Mouse (Mus musculus) left cerebral cortex, adult 2 months (tissue): ENCODE measurements at regions not wholly inside any gene's neighbourhood (a gene's known extent, or its start where the extent isn't known, plus 50 kb on each side); places are given as distances from the start of the nearest gene placed in this dataset.
A peak's percentile ranks its signal among the peaks of the same experiment; 100 is the strongest.

Source experiments
- DNase-seq, 2 experiments: peaks; one replicate each; pipeline ENCODE4 v3.0.0; 2021 to 2022; ENCODE audit warnings: low spot score in 2 of 2, mixed read lengths in 1 of 2; ENCODE audit errors: extremely low spot score in 1 of 2
- H3K27ac ChIP-seq: fragments of 200-600 bp; 2 replicates; pipeline ENCODE4 v1.8.1; 2022
- H3K4me3 ChIP-seq: fragments of 200-600 bp; 2 replicates; pipeline ENCODE4 v1.8.1; 2022
- CTCF ChIP-seq: fragments of 200-600 bp; IDR thresholded peaks from 2 replicates; pipeline ENCODE4 v1.8.1; 2022; ENCODE audit warnings: antibody characterized with exemption, mild to moderate bottlenecking, moderate library complexity
- intact Hi-C: fragments of 180-260 bp; cut with DNase I; formaldehyde crosslinking; loops from one replicate; pipeline ENCODE4 v1.15.1; 2025

DNA sequence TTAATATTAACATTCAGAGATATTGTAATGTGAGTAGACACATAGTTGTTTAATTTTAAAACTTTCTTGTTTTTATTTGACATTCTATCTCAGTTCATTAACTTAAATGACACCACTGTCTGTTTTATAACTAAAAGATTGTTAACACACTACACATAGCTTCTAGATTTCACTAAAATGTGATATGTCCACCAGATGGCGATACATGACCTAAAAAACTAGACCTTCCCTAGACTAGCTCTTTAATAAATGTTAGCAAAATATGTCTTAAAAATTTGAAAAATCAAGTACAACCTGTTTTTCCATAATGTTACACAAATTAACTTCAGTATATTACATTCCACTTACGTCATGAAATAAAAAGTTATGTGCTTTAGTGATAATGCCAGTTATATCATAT, 1398.8 kb upstream of the Cdh9 start:
- intact Hi-C loops: loop anchor here (2.0 to 10.0 kb wide), 2 partner anchors 1739 to 1865 kb away; no protein-coding TSS in a partner anchor
- no peak for DNase-seq

DNA sequence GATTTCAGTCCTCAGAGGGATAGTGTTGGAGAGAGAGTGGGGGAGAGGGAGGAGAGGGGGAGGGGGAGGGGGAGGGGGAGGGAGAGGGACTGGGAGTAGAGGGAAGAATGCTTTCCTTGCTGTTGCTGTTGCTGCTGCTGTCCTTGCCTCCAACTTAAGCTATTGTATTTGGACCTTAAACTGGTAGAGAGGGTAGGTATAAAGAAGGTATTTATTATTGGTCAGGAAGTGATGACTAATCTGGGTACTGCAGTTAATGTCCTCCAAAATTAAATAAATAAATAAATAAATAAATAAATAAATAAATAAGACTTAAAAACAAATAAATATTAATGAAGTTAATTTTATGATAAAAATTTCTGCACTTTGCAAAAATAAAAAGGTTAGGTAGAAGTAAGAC, 1396.6 kb upstream of the Cdh9 start:
- TF ChIP-seq CTCF: no peak
- no peak for DNase-seq
- intact Hi-C loops: loop anchor here (2.0 to 10.0 kb wide), 2 partner anchors 1737 to 1863 kb away; no protein-coding TSS in a partner anchor
- Histone ChIP-seq H3K27ac (no peak overlapping the region), H3K4me3 (no peak overlapping the region)

More for the DNA sequence above, 1398.8 kb upstream of the Cdh9 start:
- Histone ChIP-seq H3K4me3 (no peak overlapping the region), H3K27ac (no peak overlapping the region)
- peak; percentile 56 for TF ChIP-seq CTCF

DNA sequence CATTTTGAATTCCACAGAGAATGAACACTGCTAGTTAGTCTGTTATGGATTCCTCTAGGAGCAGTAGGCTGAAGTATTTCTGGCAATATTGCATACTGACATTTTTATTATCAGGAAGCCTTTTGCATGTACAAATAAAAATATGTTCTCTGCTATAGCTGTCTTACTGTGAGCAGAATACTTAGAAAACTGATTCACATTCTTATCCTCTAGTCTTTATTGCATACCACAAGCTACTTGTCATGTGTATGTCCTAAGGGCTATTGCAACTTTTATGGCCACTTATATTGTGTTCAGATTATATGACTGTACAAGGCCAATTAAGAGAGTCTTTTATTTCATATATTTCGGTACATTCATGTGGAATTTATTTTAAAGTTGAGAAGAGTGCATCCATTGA, 1366.7 kb upstream of the Cdh9 start:
- no peak for DNase-seq
- intact Hi-C loops: no loop called here
- Histone ChIP-seq H3K4me3 (no peak overlapping the region), H3K27ac (no peak overlapping the region)
- TF ChIP-seq CTCF: no peak

DNA sequence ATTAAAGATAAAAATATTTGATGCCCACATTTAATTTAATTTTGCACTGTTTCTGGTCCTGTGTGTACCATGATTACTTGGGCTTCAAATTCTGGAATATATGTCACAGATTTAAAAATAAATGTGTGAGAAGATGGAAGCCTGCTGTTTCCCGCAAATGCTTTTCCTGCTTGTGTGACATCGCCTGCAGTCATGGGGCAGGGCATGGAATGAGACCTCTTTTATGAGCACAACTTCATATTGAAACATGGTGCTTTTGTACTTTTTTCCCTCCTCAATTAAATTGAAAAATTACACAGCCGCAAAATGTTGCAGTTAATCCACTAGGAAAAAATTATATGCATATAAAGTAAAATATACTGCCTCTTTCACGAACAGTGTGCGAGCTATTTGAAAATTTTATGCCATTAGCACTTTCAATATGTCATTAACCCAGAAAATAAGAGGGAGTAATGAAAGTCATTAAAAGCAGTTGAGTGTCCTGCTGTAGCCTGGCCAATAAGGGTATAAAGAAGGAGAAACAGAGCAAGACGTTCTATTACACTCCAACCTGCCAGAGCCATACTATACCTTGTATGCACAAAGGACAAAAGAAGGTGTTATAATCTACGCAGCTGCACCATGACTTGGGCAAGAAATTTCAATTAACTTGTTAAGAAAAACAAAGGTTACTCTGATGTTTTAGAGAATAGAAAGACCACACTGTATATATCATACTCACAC, 1336.1 kb upstream of the Cdh9 start:
- no peak for DNase-seq
- no peak overlapping the region for H3K27ac ChIP-seq
- TF ChIP-seq CTCF: no peak
- no peak overlapping the region for H3K4me3 ChIP-seq
- intact Hi-C loops: no loop called here
